Mouse (Mus musculus): ENCODE results near the gene Pram1.

DNA sequence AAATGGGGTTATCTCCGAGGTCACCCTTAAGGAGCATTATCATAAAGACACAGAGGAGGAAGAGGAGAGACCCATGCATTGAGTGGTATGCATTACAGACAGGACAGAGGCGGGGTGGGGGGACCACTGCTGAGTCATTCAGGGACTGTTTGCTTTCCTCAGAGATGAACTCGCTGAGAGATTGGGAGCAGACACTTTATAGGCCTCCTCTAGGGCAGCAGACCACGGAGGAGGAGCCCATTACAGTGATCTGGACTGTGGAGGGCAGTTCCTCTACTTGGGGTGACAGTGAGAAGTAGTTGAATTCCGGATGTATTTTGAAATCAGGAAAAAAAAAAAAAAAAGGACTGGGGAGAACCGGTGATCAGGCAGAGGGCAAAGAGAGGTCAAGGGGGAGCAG, 1.9 kb downstream of the Pram1 start:
- TF ChIP-seq POLR2A (IDR thresholded peaks at IDR 0.05; ENCODE audit: low read depth, low read length) (no peak), CTCF (IDR thresholded peaks at IDR 0.05; ENCODE audit: extremely low read depth, insufficient read length, insufficient replicate concordance, low read depth, low read length) (no peak)

All from small intestine, adult 2 months (tissue).